Mouse (Mus musculus): ENCODE measurements at regions not wholly inside any gene's neighbourhood (a gene's known extent, or its start where the extent isn't known, plus 50 kb on each side); places are given as distances from the start of the nearest gene placed in this dataset.

- TF ChIP-seq CTCF (IDR thresholded peaks at IDR 0.05; ENCODE audit: low read depth, low read length) (no peak), GATA2 (IDR thresholded peaks at IDR 0.05; ENCODE audit: borderline replicate concordance, low read depth, low read length) (no peak)
These were observed 281.4 kb downstream of the En1 start for GRCm38 (mm10) chr1:120883632-120884031.

Measured in G1E (cell line).